Mouse (Mus musculus) heart, embryonic 12.5 days (tissue): ENCODE results near the gene Cnpy4. TPM values are rescaled to one million over a fixed set of nuclear protein-coding genes. Genes with fewer than 3 reads are reported as not detected.
"Not testable (repeated sequence)": the region's sequence is repeated elsewhere in the genome, so short reads cannot be mapped to it uniquely, and the experiment has no call there.

Experiments
- ATAC-seq: fragments of 200-750 bp; cut with Nextera tagmentation; 2 replicates; pipeline ENCODE4 v1.8.0; 2017; ENCODE audit warnings: moderate TSS enrichment, moderate library complexity; ENCODE audit not compliant: insufficient number of reproducible peaks, low FRiP score
- H3K27ac ChIP-seq: fragments of 300-500 bp; sonication (generic); 2 replicates; pipeline ENCODE4 v1.5.1; 2016; ENCODE audit warnings: mild to moderate bottlenecking, moderate library complexity; ENCODE audit not compliant: poor library complexity, severe bottlenecking
- H3K27me3 ChIP-seq: fragments of 300-500 bp; sonication (generic); replicated peaks from 2 replicates; pipeline ENCODE4 v1.6.1; 2016; ENCODE audit warnings: mild to moderate bottlenecking, moderate library complexity
- H3K36me3 ChIP-seq: fragments of 300-500 bp; sonication (generic); 2 replicates; pipeline ENCODE4 v1.6.1; 2016; ENCODE audit warnings: mild to moderate bottlenecking, moderate library complexity
- H3K4me1 ChIP-seq: fragments of 300-500 bp; sonication (generic); replicated peaks from 2 replicates; pipeline ENCODE4 v1.6.1; 2016; ENCODE audit warnings: mild to moderate bottlenecking
- H3K4me2 ChIP-seq: fragments of 300-500 bp; sonication (generic); 2 replicates; pipeline ENCODE4 v1.6.1; 2016; ENCODE audit warnings: mild to moderate bottlenecking, moderate library complexity
- H3K4me3 ChIP-seq: fragments of 300-500 bp; sonication (generic); 2 replicates; pipeline ENCODE4 v1.5.1; 2016; ENCODE audit warnings: mild to moderate bottlenecking
- H3K9ac ChIP-seq: fragments of 300-500 bp; sonication (generic); 2 replicates; pipeline ENCODE4 v1.6.1; 2016; ENCODE audit warnings: mild to moderate bottlenecking, moderate library complexity
- H3K9me3 ChIP-seq: fragments of 300-500 bp; sonication (generic); replicated peaks from 2 replicates; pipeline ENCODE4 v1.6.1; 2016; ENCODE audit warnings: mild to moderate bottlenecking, moderate library complexity
- WGBS: fragments of 180-500 bp; shearing (Covaris S2); methylation state at CpG from one replicate; pipeline ENCODE4 v1.1.7; 2016; 5-methylcytosine and 5-hydroxymethylcytosine counted together
- polyA plus RNA-seq: library from polyadenylated mRNA; unstranded; fragments of >200 nt; fragmentation: Nextera tagmentation; extraction: Ambion mirVana; gene quantifications from 2 replicates; pipeline ENCODE4 v1.2.1, GENCODE M21; 2016

The Cnpy4 gene
- polyA plus RNA-seq, 1 experiment from 2014 or later: 26.2 TPM

- H3K9me3 ChIP-seq: peaks cover 25% of the 10 kb centered on the region
- 72% methylated on average over 4 of the region's 4 CpGs for WGBS
- H3K4me2 ChIP-seq: no peak overlapping the region
- no peaks in the 10 kb centered on the region for H3K36me3 ChIP-seq
- no peak for ATAC-seq
- H3K4me3 ChIP-seq: no peak overlapping the region
- H3K9ac ChIP-seq: no peak overlapping the region
- H3K4me1 ChIP-seq: no peaks in the 10 kb centered on the region
- no peaks in the 10 kb centered on the region for H3K27me3 ChIP-seq
- H3K27ac ChIP-seq: no peak overlapping the region
Measured at GRCm38 (mm10) chr5:138207873-138208272, 20.6 kb downstream of the Cnpy4 start.

GRCm38 (mm10) chr5:138216632-138217031 lies 29.3 kb downstream of the Cnpy4 start:
- H3K4me3 ChIP-seq, H3K4me1 ChIP-seq, H3K27ac ChIP-seq, H3K9ac ChIP-seq, H3K4me2 ChIP-seq, H3K27me3 ChIP-seq, ATAC-seq, H3K36me3 ChIP-seq: not testable (repeated sequence)
- peaks cover 32% of the 10 kb centered on the region for H3K9me3 ChIP-seq
- WGBS: 93% methylated on average over 13 of the region's 13 CpGs

GRCm38 (mm10) chr5:138219864-138220263 lies 32.6 kb downstream of the Cnpy4 start:
- H3K27ac ChIP-seq: no peak overlapping the region
- H3K4me1 ChIP-seq: no peaks in the 10 kb centered on the region
- no peak overlapping the region for H3K4me2 ChIP-seq
- H3K9ac ChIP-seq: no peak overlapping the region
- H3K27me3 ChIP-seq: no peaks in the 10 kb centered on the region
- no peaks in the 10 kb centered on the region for H3K36me3 ChIP-seq
- H3K4me3 ChIP-seq: no peak overlapping the region
- ATAC-seq: no peak
- 64% methylated on average over 2 of the region's 2 CpGs for WGBS
- H3K9me3 ChIP-seq: peaks cover 28% of the 10 kb centered on the region

GRCm38 (mm10) chr5:138222111-138222510 lies 34.8 kb downstream of the Cnpy4 start:
- no peaks in the 10 kb centered on the region for H3K4me1 ChIP-seq
- 24% methylated on average over 4 of the region's 4 CpGs for WGBS

GRCm38 (mm10) chr5:138223287-138223686 lies 36.0 kb downstream of the Cnpy4 start:
- H3K9ac ChIP-seq: no peak overlapping the region
- no peaks in the 10 kb centered on the region for H3K36me3 ChIP-seq
- H3K27ac ChIP-seq: no peak overlapping the region
- whole genome bisulfite sequencing: 51% methylated on average over 3 of the region's 3 CpGs
- no peak overlapping the region for H3K4me2 ChIP-seq
- H3K27me3 ChIP-seq: 0 out of 2 replicates have a peak, but pooled peaks cover 4% of the 10 kb centered on the region
- no peak for ATAC-seq
- no peak overlapping the region for H3K4me3 ChIP-seq
- H3K4me1 ChIP-seq: no peaks in the 10 kb centered on the region
- no peaks in the 10 kb centered on the region for H3K9me3 ChIP-seq

More at GRCm38 (mm10) chr5:138222111-138222510, 34.8 kb downstream of the Cnpy4 start:
- Histone ChIP-seq H3K36me3 (no peaks in the 10 kb centered on the region), H3K4me3 (no peak overlapping the region), H3K9ac (no peak overlapping the region), H3K9me3 (peaks cover 6% of the 10 kb centered on the region), H3K27ac (no peak overlapping the region), H3K4me2 (no peak overlapping the region), H3K27me3 (0 out of 2 replicates have a peak, but pooled peaks cover 4% of the 10 kb centered on the region)
- no peak for ATAC-seq

GRCm38 (mm10) chr5:138225700-138226099 lies 38.4 kb downstream of the Cnpy4 start, which contains the start of gene Nxpe5:
Gene Nxpe5, plus strand, starts transcription at chr5:138225898.
- Histone ChIP-seq H3K4me2 (no peak within 1 kb of the TSS), H3K9me3 (no peaks in the 10 kb centered on the region), H3K36me3 (no peaks in the 10 kb centered on the region), H3K9ac (no peak within 1 kb of the TSS), H3K4me3 (no peak within 1 kb of the TSS), H3K4me1 (no peaks in the 10 kb centered on the region), H3K27ac (no peak within 1 kb of the TSS), H3K27me3 (0 out of 2 replicates have a peak, but pooled peaks cover 4% of the 10 kb centered on the region)
- no peak for ATAC-seq
- 65% methylated on average over 2 of the region's 2 CpGs for WGBS

- no peak overlapping the region for H3K9ac ChIP-seq
- H3K4me2 ChIP-seq: no peak overlapping the region
- 0 out of 2 replicates have a peak, but pooled peaks cover 4% of the 10 kb centered on the region for H3K27me3 ChIP-seq
- no peaks in the 10 kb centered on the region for H3K36me3 ChIP-seq
- H3K9me3 ChIP-seq: no peaks in the 10 kb centered on the region
- WGBS: 71% methylated on average over 4 of the region's 4 CpGs
- no peaks in the 10 kb centered on the region for H3K4me1 ChIP-seq
- no peak overlapping the region for H3K27ac ChIP-seq
- ATAC-seq: no peak
- no peak overlapping the region for H3K4me3 ChIP-seq
Measured at GRCm38 (mm10) chr5:138226491-138226890, 39.2 kb downstream of the Cnpy4 start.

GRCm38 (mm10) chr5:138227367-138227766 lies 40.1 kb downstream of the Cnpy4 start:
- Histone ChIP-seq H3K27me3 (0 out of 2 replicates have a peak, but pooled peaks cover 4% of the 10 kb centered on the region), H3K27ac (no peak overlapping the region), H3K9me3 (no peaks in the 10 kb centered on the region), H3K4me3 (no peak overlapping the region), H3K4me1 (no peaks in the 10 kb centered on the region), H3K9ac (no peak overlapping the region), H3K36me3 (no peaks in the 10 kb centered on the region), H3K4me2 (no peak overlapping the region)
- 36% methylated on average over 2 of the region's 2 CpGs for WGBS
- ATAC-seq: no peak

- ATAC-seq: no peak
- H3K27ac ChIP-seq: no peak overlapping the region
- no peaks in the 10 kb centered on the region for H3K9me3 ChIP-seq
- H3K27me3 ChIP-seq: 0 out of 2 replicates have a peak, but pooled peaks cover 4% of the 10 kb centered on the region
- H3K9ac ChIP-seq: no peak overlapping the region
- no peak overlapping the region for H3K4me2 ChIP-seq
- no peaks in the 10 kb centered on the region for H3K4me1 ChIP-seq
- H3K36me3 ChIP-seq: no peaks in the 10 kb centered on the region
- WGBS: 50% methylated on average over 3 of the region's 3 CpGs
- no peak overlapping the region for H3K4me3 ChIP-seq
Measured at GRCm38 (mm10) chr5:138228026-138228425, 40.7 kb downstream of the Cnpy4 start.

GRCm38 (mm10) chr5:138229511-138229910 lies 42.2 kb downstream of the Cnpy4 start:
- H3K36me3 ChIP-seq: no peaks in the 10 kb centered on the region
- no peak overlapping the region for H3K27ac ChIP-seq
- no peaks in the 10 kb centered on the region for H3K4me1 ChIP-seq
- no peak overlapping the region for H3K4me2 ChIP-seq
- WGBS: 91% methylated on average over 3 of the region's 3 CpGs
- no peak for ATAC-seq
- no peaks in the 10 kb centered on the region for H3K9me3 ChIP-seq
- H3K27me3 ChIP-seq: 0 out of 2 replicates have a peak, but pooled peaks cover 4% of the 10 kb centered on the region
- H3K4me3 ChIP-seq: no peak overlapping the region
- no peak overlapping the region for H3K9ac ChIP-seq

GRCm38 (mm10) chr5:138233778-138234177 lies 46.5 kb downstream of the Cnpy4 start:
- ATAC-seq: no peak
- Histone ChIP-seq H3K4me2 (no peak overlapping the region), H3K27ac (no peak overlapping the region), H3K4me3 (no peak overlapping the region), H3K4me1 (no peaks in the 10 kb centered on the region), H3K9ac (no peak overlapping the region), H3K9me3 (no peaks in the 10 kb centered on the region), H3K27me3 (no peaks in the 10 kb centered on the region), H3K36me3 (no peaks in the 10 kb centered on the region)
- WGBS: 73% methylated on average over 2 of the region's 2 CpGs

- H3K4me1 ChIP-seq: no peaks in the 10 kb centered on the region
- ATAC-seq: no peak
Measured at GRCm38 (mm10) chr5:138234224-138234623, 46.9 kb downstream of the Cnpy4 start.

More at GRCm38 (mm10) chr5:138234224-138234623, 46.9 kb downstream of the Cnpy4 start:
- H3K4me3 ChIP-seq: no peak overlapping the region
- H3K9ac ChIP-seq: no peak overlapping the region
- no peaks in the 10 kb centered on the region for H3K27me3 ChIP-seq
- no peak overlapping the region for H3K27ac ChIP-seq
- H3K9me3 ChIP-seq: no peaks in the 10 kb centered on the region
- no peak overlapping the region for H3K4me2 ChIP-seq
- H3K36me3 ChIP-seq: no peaks in the 10 kb centered on the region
